Mouse (Mus musculus): Measurements from ENCODE around the gene Nsdhl.

Nsdhl gene

DNA sequence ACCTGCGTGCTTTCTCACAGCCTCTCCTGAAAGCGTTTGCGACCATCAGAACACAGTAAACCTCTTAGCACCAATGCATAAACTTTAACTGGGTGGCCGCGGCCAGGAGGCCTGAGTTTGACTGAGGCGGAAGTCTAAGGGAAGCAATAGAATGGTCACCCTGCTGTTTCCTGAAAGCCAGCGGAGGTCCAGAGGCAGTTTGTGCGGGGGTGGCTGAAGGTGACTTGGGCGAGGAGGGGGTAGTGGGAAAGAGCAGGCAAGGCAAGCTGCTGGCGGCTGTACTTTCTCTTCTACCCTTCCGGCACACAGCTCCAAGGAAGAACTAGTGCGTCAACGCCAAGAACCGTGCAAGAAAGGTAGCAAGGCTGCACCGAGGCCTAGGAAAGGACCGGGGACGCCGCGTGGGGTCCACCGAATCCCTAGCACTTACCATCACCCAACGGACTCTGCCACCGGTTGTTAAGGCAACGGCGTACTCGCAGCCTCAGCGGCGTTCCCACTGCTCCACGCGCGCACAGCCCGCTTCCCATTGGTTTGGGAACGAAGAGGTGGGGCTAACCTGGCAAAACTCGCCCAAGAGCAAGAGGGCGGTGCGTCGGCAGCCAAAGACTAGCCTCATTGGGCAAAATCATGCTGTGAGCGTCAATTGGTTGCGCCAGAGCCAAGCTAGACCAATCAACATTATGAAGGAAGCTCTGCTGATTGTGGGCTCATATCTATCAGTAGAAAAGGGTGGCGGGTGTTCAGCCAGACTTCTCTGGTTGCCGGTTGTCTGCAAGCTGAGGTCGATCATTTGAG lies at the start of gene Nsdhl, which contains the start of gene Cetn2:
Gene Nsdhl, plus strand, starts transcription at position 674 of the 798 bp plus-strand sequence.
Gene Cetn2, minus strand, starts transcription at position 528 of the 798 bp plus-strand sequence.
- peak; percentile 93 for DNase-seq (ENCODE audit: low read depth)

DNA sequence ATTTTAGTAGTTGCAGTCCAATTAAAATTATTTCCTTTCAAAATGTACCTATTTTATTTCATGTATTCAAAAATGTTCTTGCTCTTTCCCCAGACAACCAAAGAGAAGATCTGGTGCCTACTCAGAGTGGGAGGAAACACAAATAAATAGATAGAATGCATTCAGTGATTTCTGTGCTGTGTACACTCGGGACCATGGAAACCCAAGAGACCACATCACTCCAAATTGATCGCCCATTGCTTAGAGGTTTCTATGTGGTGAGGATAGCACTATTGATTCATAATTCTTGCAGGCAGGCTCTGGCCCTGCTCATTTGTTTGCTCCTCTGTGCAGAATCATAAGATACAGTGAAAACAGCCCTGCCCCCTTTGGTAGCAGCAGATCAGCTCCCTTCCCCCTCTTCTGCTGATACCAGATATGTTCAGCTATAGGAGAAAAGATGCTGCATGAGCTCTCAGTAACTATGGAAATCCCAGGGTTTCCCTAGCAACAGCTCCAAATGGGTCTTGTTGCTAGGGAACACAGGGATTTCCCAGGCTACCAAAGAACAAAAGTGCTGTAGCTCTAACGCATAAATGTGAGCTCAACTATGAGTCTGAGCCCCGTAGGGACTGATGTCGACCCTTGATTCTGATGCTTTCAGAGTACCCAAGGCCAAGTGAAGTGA lies 22.8 kb upstream of the Nsdhl start:
- no peak for DNase-seq (ENCODE audit: low read depth)

GRCm38 (mm10) chrX:72896055-72896437 lies 22.3 kb upstream of the Nsdhl start:
- DNase-seq (ENCODE audit: low read depth): no peak

GRCm38 (mm10) chrX:72902530-72902929 lies 15.8 kb upstream of the Nsdhl start:
- no peak for DNase-seq (ENCODE audit: low read depth)

DNA sequence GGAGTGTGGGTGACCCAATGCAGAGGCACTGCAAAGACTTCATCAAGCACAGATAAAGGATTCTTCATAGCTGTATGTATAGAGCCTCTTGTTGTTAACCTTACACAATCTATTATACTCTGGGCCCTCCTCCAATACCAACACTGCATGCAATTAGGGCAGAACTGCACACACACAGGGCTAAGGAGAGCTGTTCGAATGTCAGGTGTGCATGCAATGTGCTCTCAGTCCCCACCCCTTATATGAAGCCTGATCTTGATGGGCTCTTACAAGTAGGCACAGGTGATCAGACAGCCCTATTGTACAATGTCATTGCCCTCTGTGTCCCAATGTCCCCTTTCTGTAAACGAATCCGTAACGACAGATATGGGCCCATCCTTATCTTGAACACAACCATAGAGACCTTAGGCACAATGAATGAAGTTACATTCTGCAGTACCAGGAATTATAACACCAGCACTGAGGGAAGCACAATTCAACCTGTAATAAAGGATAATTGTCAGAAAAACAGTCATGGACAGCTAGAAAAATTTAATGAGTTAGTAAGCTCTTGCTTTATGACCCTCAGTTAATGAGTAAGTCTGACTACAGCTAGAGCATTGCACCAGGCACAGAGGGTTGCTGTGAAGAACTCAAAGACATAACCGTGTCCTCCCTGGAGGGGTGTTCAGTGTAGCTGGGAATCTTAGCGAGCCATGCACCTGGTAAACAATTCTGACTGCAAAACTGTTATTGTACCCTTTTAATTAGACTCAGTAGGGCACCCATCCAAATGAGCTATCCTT lies 10.5 kb upstream of the Nsdhl start:
- DNase-seq (ENCODE audit: low read depth): no peak

DNA sequence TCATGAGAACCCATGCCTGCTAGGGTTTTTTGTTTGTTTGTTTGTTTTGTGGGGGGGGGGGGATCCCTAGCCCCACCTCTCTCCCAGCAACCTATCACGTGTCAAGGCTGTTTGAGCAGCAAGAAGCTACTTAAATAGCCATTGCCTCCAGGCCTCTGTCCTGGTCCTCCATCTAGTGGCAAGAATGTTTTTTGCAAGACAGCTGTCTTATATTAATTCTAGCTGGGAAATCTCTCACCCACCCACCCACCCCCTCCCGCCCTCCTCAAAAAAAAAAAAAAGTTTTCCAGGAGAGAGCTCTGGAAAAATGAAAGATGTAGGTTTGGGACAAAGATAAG lies 10.0 kb upstream of the Nsdhl start:
- peak; percentile 73 for DNase-seq (ENCODE audit: low read depth)

GRCm38 (mm10) chrX:72911611-72912010 lies 6.7 kb upstream of the Nsdhl start:
- peak; percentile 20 for DNase-seq (ENCODE audit: low read depth)

DNA sequence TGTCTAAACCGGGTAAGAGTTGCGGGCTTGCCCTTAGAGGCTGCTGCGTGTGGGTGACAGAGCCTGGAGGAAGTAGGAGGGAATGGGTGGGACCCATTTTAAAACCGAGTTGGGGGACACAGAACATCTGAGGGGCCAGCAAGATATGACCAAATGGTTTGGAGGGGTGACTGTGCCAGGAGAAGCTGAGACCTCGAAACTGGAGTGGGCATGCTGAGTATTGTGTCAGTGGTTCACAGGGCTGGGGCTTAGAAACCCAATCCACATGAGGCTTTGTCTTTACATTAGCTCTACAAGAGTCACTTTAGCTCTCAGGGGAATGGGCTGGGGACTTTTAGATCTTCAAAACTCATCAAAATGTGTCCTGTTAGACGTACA lies 314 bp downstream of the Nsdhl start:
- DNase-seq (ENCODE audit: low read depth): no peak

DNA sequence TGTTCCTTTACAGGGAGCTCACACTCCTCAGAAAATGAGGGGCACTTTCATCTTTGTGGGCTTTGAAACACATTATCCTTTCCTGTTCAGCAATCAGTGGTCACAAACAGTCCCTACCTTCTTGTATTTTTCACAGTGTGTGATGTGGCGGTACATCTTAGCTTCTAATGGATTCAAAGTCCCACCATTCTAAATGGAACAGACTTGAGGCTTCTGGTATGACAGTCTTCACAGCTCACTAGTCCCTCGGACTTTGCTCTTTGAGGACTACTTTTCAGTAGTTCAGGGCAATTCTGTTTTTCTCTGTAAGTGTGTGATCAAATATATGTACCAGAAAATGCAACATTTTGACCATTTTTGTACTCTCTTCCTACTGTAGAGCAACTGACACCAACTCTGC lies 3.0 kb downstream of the Nsdhl start:
- no peak for DNase-seq (ENCODE audit: low read depth)

DNA sequence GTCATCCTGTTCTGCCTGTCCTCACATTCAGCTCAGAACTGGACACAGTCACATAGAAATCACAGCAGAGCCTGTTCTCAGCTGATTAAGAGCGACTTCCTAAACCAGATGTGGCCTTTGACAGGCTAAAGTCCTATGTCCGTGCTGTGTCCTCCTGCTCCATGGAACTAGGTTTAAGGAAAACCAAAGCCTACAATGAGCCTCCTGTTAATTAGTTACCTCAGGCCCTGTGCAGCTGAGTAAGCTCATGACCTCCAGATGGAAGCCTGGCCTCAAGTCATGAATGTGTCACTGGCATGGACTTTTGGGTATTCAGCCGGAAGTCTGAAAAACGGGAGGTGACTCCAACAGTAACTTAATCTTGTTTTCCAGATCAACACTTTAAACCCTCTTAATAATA lies 35.1 kb downstream of the Nsdhl start:
- no peak for DNase-seq (ENCODE audit: low read depth)

GRCm38 (mm10) chrX:72956486-72956885 lies 38.1 kb downstream of the Nsdhl start:
- DNase-seq (ENCODE audit: low read depth): no peak

- DNase-seq (ENCODE audit: low read depth): peak; percentile 31
Measured at GRCm38 (mm10) chrX:72960431-72960830, 42.1 kb downstream of the Nsdhl start.

- no peak for DNase-seq (ENCODE audit: low read depth)
Measured at GRCm38 (mm10) chrX:72961511-72961910, 43.2 kb downstream of the Nsdhl start.

DNA sequence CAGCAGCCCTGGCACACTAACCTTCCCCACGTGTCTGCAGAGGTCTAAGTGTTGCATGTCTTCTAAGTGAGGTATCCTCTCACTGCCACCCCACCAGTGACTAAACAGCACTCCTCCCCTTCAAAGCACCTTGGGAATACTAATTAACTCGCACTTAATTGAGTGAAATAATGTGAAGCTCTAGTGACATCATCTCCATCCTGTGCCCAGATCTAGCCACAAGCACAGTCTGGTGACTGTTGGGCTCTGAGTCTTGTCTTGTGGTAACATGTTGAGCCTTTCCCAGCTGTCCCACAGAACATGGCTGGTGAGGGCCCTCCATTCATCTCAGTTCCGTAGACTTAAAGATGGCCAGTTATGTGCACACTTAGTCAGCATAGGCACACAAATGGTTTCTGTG lies 44.4 kb downstream of the Nsdhl start:
- DNase-seq (ENCODE audit: low read depth): no peak

- no peak for DNase-seq (ENCODE audit: low read depth)
Measured at GRCm38 (mm10) chrX:72982831-72983230, 64.5 kb downstream of the Nsdhl start.

GRCm38 (mm10) chrX:72985607-72986006 lies 67.2 kb downstream of the Nsdhl start:
- DNase-seq (ENCODE audit: low read depth): no peak

- peak; percentile 8 for DNase-seq (ENCODE audit: low read depth)
Measured at GRCm38 (mm10) chrX:72986841-72987519, 68.6 kb downstream of the Nsdhl start, which contains the start of gene Zfp185. Gene Zfp185, plus strand, starts transcription at chrX:72987339.

DNA sequence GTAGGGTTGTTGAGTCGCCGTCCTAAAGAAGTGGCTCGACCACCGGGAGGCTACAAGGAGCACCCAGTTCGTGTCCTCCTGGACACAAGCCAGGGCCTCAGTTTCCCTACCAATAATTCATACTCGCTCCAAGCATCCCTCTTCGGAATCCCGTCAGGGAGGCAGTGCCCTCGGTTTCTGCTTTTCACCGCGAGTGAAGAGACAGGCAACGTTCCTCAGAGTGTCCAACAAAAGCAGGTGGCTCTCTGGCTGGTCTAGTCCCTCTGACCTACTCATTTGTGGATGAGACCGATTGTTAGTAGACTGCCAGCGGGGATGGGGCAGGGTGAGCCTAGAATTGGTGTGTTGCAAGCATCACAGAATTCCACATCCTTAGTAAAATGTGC lies 69.2 kb downstream of the Nsdhl start:
- no peak for DNase-seq (ENCODE audit: low read depth)

DNA sequence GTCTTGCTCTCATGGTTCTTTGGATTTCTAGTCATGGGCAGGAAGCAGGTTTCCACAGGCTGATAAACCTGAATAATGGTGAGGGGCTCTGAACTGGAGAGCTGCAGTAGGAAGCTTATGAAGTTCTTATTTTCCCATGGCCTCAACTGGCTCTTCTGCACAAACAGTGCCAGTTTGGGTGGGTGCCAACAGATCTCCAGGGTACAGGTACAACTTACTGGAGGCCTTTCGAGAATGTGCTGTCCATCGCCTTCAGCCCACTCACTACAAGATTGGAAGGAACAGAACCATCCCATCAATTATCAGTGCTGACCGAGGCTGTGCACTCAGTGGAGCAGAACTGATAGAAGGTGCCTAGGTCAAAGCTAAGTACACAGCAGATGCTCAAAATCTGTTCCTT lies 70.1 kb downstream of the Nsdhl start:
- DNase-seq (ENCODE audit: low read depth): no peak

DNA sequence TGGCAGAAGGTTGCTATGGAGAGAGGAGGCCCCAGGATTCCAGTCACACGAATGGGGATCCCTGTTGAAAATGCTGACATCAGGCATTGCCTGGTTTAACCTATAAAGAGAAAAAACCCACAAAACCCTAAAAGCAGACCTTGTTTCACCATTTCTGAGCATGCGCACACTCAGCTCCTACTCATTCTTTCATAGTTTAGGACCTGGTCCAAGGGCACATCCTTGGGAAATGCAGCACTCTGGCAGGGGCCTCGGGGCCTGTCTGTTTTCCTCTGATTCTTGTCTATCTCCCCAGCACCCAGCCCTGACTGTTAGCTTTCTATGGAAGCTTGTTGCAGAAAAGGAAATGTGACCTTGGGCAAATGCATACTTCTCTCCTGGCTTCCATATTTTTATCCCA lies 72.2 kb downstream of the Nsdhl start:
- DNase-seq (ENCODE audit: low read depth): peak; percentile 29

DNA sequence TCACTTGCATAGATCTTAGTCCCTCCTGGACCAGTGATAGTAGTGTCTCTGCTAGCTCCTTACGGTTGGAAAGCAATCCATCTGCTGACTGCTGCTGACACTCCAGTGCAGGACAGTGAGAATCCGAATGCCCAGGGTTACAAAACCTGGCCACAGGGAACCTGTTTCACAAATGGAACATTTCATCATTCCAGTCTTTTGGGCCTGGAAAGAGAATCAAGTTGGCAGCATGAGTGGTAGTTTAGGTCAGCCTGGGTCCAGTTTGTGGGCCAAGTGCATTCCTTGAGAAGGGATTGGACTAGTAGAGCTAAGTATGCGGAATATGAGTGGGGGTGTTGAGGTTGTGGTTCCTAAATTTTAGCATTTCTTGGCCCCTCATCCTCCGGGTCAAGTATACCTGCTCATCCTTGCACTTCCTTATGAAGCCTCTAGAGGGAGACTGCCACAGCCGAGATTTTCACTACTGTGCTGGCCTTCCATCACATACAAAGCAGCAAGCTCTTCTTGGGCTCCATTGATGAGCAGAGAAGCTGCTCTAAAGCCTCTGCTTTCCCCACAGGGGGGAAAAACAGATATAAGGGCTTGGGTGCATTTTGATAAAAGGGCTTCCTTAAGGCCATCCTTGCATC lies 74.0 kb downstream of the Nsdhl start:
- DNase-seq (ENCODE audit: low read depth): peak; percentile 15

GRCm38 (mm10) chrX:72995542-72995941 lies 77.2 kb downstream of the Nsdhl start:
- no peak for DNase-seq (ENCODE audit: low read depth)
